Mouse (Mus musculus) activated CD4-positive, CD25-positive, alpha-beta regulatory T cell, adult 4 months (primary cell): ENCODE measurements around the gene Gm9112. TPM values are rescaled to one million over a fixed set of nuclear protein-coding genes. Genes with fewer than 3 reads are reported as not detected.
"Not testable (repeated sequence)": the region's sequence is repeated elsewhere in the genome, so short reads cannot be mapped to it uniquely, and the experiment has no call there.

Source experiments
- ATAC-seq: one replicate; pipeline ENCODE4 v1.8.0; 2017
- polyA plus RNA-seq, 2 experiments: library from polyadenylated mRNA; unstranded; fragments of 100-300 nt; shearing (Covaris generic); gene quantifications; one replicate each; pipeline ENCODE4 v1.2.1; 2017

The Gm9112 gene
- not detected for polyA plus RNA-seq

DNA sequence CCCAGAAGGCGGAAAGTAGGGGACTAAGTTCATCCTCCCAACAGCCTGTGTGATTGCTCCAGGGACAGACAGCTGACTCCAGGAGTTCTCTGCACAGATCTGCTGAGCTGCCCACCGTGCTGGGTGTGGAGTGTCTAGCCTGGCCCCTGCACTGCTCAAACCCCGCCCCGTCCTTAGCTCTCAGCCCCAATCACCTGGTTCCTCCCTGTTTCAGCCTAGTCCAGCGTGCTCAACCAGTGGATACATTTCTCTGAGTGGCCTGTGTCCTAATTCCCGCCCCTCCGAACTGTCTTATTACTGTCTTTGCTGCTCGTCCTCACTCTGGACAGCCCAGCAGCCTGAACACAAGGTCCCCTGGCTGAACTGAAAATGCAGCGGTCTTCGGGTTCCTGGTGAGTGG is at the start of gene Gm9112, which contains the start of gene Dmrtc1b:
TSS of gene Gm9112 (minus strand) at position 101 of the 400 bp plus-strand sequence.
TSS of gene Dmrtc1b (plus strand) at position 331 of the 400 bp plus-strand sequence.
- not testable (repeated sequence) for ATAC-seq

DNA sequence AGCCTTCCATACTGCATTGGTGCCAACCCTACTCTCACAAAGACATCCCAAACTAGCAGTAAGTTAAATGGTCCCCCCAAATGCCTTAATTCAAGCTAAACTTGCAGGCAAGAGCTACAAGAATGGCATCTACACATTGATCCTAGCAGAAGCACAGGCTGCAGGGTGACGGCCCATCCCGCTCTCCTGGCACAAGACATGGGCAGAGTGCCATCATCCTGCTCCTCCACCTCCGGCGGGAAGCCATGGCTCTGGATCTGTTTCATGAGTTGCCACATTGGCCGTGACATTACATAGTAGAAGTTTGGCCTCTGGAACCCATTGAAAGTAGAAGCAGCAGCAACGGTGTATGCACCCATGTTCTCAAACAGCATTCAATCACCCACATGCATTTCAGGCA is 16.8 kb upstream of the Gm9112 start:
- not testable (repeated sequence) for ATAC-seq

DNA sequence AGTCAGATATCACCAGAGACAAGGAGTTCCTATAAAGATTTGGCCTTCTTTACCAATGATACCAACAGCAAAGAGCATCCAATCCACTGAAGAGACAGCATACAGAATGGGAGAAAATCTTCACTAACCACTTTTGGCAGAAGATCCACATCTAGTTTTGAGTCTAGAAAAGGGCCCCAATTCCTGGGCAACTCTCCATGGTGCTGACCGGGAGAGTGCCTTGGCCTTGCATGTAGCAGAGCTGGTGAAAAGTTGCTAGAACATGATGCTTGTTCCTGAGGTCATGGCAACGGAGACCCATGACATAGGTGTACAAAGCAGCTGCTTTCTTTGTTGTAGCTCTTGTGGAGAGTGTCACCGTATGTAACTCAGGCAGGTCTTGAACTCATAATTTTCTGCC is 6.8 kb downstream of the Gm9112 start:
- ATAC-seq: not testable (repeated sequence)

DNA sequence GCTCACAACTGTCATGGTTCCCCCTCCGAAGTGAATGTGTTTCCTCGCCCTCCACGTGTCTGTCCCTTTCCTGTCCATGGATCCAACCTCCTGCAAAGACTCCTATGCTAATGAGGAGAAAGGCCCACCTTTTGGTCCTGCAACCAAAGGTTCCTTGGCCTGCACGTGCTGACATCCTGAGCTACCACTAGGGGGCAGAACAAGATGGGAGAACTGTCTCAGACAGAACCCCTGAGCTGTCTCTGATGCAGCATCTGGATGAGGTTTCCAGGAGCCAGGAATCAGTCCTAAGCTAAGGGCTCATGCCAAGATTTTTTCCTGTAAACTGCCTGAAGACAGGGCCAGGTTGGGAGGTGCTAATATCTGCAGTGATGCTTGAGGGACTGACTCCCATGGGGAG is 18.2 kb downstream of the Gm9112 start:
- not testable (repeated sequence) for ATAC-seq

DNA sequence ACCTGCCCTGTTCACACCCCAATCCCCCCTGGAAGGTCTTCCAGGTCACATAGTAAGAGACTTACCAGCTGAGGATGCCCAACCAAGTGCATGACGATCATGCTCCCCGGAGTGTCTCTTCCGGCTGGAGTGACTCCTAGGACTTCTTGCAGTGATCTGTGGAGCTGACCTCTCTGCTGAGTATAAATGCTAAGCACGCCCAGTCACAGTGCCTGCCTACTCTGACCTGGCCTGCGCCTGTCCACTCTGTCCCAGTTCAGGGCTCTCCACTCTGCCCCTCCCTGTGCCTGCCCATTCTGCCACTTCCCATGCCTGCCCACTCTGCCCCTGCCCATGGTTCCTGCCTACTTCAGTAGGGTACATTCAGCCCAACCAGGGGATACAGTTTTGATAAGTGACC is 20.6 kb downstream of the Gm9112 start, which contains the start of gene Gm3880:
TSS of gene Gm3880 (minus strand) at position 101 of the 400 bp plus-strand sequence.
- not testable (repeated sequence) for ATAC-seq

DNA sequence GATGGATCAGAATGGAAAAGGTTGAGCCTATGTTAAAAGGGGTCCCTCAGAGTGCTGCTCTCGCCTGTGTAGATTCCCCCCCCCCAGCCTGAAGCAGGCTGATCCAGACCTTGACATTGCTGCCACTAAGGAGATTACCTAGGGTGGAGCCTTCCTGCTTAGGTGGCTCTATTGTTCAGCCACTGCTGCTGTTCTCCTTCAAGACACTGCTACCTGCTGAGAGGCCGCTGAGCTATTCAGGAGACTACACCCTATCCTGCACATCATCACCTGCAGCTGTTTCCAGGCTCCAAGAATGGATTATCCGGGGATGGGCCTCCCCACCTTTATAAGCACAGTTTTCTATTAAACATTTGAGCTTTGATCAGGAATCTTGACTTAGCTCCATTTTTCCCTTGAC is 22.7 kb downstream of the Gm9112 start:
- not testable (repeated sequence) for ATAC-seq

DNA sequence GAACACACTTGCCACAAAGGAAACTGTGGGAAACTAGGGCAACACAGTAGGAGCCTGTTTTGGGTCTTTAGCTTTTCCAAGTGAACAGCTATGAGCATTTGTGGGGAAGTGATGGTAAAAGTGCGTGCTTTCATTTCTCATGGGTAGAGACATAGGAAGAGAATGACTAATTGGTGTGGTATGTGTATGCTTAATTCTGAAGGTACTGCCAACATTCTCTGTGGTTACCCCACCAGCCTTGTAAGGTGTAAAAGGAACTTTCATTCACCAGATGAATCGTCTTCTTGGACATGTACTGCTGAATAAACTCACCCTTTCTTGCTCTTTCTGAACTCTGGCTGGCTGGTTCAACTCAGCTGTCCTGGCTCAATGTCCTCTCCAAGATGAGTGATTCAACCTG is 40.8 kb downstream of the Gm9112 start:
- ATAC-seq: no peak

DNA sequence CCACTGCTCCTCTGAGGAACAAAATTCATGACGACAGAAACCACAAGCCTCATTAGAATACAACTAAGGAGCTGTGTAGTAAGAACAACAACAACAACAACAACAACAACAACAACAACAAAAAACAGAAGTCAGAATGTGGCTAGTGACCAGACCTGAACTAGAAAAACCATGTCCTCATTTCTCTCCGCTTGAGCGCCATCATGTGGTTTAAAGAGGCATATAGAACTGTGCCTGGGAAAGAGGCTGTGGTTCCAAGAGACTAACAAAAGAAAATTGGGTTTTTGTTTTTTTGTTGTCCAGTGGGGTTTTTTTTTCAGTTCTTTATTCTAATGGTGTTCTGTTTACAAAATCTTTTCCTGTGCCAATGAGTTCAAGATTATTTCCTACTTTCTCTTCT is 46.7 kb downstream of the Gm9112 start:
- no peak for ATAC-seq

Other genes with a start within 250 kb of the Gm9112 start
- 10 to 100 TPM in 1 of 2 experiments, 1 to 10 TPM in 1; 9.7 to 10.0 TPM for gene Hdac8, start 202.3 kb downstream of the Gm9112 start, polyA plus RNA-seq
- gene Phka1, start 63.4 kb downstream of the Gm9112 start, polyA plus RNA-seq: not detected
- gene Gm3880, start 20.7 kb downstream of the Gm9112 start, polyA plus RNA-seq: not detected
- gene Dmrtc1b, start 230 bp upstream of the Gm9112 start, polyA plus RNA-seq: not detected
- not detected for gene Dmrtc1c1, start 95.3 kb upstream of the Gm9112 start, polyA plus RNA-seq
- gene Dmrtc1c2, start 147.0 kb upstream of the Gm9112 start, polyA plus RNA-seq: not detected
- under 1 TPM in 1 of 2 experiments, not detected in 1; 0.33 TPM for gene 1700031F05Rik, start 160.3 kb upstream of the Gm9112 start, polyA plus RNA-seq
- gene Dmrtc1a, start 201.1 kb upstream of the Gm9112 start, polyA plus RNA-seq: not detected
- not detected for gene 1700011M02Rik, start 201.3 kb upstream of the Gm9112 start, polyA plus RNA-seq
- not detected for gene 1700018G05Rik, start 220.7 kb upstream of the Gm9112 start, polyA plus RNA-seq